Mouse (Mus musculus) mesoderm, embryonic 11.5 days (tissue): ENCODE results near the gene Dtymk.
"Not testable (repeated sequence)": the region's sequence is repeated elsewhere in the genome, so short reads cannot be mapped to it uniquely, and the experiment has no call there.

Source experiments
- DNase-seq: peaks from one replicate; pipeline ENCODE4 v3.0.0-alpha.2; 2012; ENCODE audit warnings: low read depth, low spot score

The Dtymk gene

DNA sequence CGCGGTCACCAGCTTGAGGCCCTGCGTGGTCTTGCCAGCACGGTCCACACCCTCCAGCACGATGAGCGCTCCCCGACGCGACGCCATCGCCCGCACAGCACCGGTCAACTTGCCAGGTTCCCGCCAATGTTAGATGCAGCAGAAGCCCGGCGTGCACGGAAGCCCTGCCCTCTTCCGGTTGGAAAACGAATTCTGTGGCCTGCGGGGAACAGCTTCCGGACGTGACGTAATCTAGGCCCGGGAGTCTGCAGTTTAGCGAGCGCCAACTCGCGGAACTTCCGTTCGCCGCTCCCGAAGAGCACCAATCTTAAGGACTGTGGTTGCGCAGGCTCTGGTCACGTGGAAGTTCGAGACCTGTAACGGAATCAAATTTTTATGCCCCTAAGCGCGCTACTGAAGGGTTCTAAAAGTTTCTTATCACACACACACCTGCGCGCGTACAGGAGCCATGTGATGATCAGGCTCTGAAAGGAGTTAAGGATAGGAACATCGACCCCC, at the start of gene Dtymk:
Dtymk (minus strand) TSS at position 194 of the 498 bp plus-strand sequence.
- peak; percentile 96 for DNase-seq

DNA sequence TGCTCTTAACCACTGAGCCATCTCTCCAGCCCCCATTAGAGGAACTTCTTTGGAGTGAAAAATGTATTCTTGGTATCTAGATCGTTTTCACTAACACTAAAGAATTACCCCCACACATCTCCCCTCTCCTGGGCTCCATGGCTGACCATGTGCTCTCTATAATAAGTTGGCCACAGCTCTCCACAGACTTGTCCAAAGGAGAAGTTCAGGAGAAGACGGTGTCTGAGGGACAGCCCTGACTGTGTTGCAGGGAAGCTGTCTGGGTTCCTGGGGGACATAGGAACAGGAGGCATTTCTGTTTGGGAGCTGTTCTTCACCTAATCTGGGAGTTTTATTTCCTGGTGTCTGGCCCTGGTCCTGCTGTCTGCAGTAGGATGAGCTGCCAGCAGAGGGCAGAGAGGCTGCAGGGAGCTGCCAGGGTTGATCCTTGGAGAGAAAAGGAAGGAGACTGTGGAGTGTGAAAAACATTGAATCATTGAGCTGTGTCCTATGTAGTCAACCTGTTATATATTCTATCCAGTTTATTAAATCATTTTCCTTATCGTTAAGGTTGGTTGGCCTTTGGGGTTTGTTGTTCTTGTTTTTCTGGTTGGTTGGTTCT, 44.1 kb upstream of the Dtymk start:
- not testable (repeated sequence) for DNase-seq

DNA sequence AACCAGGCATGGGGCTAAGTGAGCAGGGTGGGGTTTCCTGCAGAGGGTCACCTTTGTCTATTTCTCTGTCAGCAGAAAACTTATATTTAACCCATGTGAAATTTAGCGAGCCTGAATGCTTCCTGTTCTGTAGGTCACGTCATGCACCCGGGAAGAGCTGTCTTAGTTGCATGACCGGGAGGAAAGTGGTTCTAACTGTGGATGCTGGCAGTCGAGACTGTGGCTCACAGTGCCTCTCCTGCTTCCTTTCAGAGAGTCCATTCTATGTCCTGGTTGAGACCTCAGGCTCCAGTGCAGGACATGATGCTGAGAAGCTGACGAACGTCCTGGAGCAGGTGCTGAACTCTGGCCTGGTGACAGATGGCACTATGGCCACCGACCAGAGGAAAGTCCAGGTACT, 36.8 kb upstream of the Dtymk start:
- not testable (repeated sequence) for DNase-seq

DNA sequence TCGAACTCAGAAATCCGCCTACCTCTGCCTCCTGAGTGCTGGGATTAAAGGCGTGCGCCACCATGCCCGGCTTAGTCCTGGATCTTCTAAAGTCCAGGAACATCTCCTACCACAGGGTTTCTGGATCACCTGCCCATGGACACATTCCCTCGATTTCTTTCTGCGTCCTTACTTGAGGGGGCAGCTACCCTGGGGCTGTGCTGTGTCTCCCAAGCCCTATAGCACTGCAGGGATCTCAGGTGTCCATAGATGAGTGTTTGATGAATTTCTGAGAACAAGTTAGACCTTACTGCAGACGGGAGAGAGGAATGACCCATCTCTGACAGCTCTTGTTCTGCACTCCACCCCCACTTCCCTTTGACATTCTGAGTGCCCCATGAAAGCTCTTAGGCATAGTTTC, 35.6 kb upstream of the Dtymk start:
- DNase-seq = no peak

DNA sequence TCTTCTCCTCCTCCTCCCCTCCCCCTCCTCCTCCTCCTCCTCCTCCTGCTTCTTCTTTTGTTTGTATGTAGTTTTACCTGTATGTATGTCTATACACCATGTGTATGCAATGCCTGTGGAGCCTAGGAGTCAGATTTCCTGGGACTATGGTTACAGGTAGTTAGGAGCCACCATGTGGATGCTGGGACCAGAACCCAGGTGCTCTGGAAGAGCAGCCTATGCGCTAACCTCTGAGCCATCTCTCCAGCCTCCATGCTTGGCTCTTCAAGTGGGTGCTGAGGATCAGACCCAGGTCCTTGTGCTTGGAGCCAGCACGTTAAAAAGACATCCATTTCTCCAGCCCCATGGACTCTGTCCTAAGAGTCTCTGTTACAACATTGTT, 34.8 kb upstream of the Dtymk start:
- no peak for DNase-seq

DNA sequence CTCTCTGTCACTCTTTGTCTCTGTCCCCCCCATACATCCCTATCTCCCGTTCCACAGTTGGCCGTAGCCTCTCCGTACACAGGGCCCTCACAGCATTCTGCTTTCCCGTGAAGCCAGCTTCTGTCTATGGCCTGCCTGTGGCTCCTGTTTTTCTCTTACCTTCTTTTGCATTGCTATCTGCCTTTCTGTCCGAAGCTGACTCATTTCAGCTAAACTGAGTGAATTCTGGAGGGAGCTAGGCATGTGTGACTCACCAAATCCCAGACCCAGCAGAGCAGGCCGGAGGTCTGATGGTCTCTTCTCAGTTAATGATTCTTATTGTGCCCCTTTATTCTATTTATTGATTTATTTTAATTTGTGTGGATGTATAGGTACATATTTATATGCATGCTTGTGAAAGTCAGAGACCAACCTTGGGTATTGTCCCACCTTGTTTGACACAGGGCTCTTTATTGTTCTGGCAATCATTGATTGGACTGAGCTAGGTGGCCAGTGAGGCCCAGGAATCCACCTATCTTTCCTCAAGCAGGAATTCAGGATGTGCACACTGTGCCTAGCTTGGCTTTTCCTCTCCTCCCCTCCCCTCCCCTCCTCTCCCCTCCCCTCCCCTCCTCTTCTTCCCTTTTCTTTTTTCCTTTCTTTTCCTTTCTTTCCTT, 34.3 kb upstream of the Dtymk start:
- no peak for DNase-seq

DNA sequence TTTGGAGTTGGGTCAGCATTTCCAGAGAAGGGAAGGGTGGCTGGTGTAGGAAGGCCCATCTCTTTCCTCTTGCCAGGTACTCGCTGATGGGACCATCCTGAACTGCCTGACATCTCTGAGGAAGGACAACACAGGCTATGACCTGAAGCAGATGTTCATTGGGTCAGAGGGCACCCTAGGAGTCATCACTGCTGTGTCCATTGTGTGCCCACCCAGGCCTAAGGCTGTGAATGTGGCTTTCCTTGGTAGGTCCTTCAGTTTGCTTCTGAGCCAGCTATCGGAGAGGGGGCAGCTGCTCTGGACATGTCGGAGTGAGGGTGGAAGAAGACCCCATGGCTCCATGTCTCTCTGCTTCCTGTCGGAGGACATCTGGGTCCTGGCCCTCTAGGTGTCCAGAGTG, 33.5 kb upstream of the Dtymk start:
- no peak for DNase-seq

DNA sequence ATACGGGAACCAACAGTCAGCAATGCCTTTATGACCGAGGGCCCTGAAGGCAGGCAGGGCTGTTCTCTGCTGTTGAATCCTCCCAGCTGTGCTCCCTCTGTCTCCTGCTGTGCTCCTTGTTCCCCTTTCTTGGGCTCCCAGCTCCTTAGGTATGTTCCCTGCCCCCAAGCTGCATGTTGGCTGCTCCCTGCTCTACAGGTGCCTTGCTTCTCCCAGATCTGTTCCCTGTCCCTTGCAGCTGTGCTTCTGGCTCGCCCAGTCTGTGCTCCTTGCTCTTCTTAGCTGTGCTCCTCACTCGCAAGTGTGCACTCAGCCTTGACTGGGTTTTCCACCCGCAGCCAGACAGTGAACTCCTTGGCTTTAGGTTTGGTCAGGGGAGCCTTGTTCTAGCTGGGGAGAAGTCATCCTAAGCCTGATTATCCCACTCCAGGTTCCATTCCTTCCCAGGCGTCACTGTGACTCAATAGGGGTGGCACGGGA, 33.0 kb upstream of the Dtymk start:
- DNase-seq = no peak

DNA sequence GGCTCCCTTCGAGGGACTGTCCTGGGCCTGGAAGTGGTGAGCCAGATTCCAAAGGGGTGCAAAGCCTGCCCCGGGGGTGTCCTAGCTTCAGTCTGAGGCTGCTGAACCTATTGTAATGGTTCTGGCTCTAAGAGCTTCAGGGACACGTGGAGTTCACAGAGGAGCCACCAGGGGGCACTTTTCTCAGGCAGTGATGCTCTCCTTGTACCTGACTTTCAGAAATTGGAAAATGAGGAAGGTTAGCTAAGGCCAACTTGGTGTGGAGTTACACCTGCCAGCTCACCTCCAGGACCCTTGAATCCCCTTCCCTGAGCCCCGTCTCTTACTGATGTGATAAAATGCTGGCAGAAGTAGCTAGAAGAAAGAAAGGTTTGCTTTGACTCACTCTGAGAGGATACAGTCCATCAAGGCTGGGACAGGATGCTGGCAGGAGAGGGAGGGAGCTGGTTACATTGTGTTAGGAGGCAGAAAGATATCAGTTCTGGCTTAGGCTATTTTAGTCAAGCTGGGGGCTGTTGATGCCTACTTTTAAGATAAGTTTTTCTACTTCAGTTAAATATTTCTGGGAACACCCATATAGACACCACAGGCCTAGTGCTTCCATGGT, 31.1 kb upstream of the Dtymk start:
- not testable (repeated sequence) for DNase-seq

DNA sequence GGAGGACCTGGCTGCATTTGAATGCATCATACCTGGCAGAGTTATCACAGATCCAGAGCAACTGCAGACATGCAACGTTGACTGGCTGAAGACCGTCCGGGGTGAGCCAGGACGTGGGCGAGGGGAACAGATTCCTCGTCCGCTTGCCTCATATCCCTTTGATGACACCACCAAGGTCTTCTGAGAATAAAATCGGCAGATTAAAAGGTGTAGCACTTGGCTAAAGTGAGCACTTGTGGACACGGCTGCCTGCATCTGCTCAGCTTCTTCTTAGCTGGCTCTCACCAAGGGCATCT, 24.8 kb upstream of the Dtymk start:
- DNase-seq = no peak

DNA sequence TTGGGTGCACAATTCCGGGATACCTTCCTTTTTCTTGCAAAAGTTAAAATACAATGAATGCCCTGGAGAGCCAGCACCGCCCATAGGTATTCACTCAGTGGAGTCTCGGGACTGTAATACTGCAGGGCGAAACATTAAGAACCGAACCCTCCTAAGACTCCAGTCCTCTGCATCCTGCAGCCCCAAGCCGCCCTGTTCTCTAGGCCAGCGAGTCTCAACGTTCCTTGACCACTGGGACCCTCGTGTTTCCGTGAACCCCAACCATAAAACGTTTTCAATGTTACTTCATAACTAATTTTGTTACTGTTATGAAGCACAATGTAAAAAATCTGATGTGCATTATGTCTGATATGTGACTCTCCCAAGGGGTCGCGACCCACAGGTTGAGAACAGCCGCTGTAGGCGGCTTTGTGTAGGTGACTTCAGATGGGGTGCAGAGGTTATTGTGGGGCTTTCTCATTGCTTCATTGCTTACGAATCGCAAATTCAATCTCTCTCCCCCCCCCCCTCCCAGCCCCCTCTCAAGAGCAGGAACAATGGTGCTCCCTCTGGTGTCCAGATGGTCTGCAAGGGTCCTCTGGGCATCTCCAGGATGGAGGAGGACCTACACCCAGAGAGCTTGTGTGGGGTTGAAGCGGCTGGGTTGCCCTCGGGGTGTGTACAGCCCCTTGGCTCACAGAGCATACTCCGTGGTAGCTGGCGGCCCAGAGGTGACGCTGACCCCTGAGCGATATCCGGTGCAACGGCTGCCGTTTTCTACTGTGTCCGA, 24.2 kb upstream of the Dtymk start:
- DNase-seq = no peak

DNA sequence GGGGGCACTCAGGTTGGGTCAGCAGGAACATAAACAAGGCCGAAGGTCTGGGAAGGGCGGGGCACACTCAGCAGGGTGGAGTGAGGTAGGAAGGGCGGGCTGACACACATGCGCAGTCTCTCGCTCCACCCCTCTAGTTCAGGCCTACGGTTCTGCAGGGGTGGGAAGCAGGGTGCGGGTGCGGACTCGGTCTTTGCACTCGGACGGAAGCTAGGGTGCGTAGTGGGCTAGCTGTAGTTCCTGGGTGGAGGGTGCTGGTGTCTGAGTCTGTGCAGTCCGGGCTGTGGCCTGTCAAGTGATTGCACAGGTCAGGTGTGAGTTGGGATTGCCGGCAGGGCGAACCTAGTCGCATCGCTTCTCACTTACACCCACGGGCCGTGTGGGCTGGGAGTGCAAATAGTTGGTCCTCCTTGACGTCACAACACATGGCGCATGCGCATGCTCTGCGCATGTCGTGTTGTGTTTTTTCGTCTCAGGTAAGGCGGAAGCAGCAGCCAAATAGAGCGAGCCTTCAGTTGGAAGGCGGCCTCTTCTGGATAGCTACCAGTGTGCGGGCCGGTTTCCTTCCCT, 23.5 kb upstream of the Dtymk start:
- DNase-seq = peak; percentile 97

DNA sequence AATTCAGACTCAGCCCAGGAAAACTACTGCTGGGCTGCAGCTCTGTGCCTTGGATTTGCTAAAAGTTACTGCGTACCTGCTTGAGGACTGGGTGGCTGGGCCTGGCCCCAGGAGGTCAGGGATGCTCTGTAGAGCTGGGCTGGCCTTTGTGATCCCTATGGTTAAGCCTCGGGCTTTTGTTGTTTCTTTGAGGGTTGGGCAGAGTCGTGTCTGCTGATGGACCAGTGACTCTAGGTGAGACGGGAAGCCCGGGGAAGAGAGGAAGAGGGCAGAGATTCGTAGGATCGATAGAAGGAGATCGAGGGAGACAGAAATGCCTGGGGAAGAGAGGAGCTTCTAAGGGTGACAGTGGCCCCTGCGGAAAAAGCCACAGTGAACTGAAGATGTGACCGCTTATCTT, 22.9 kb upstream of the Dtymk start, which contains the start of gene D2hgdh:
D2hgdh (plus strand) TSS at position 301 of the 400 bp plus-strand sequence.
- DNase-seq = no peak

DNA sequence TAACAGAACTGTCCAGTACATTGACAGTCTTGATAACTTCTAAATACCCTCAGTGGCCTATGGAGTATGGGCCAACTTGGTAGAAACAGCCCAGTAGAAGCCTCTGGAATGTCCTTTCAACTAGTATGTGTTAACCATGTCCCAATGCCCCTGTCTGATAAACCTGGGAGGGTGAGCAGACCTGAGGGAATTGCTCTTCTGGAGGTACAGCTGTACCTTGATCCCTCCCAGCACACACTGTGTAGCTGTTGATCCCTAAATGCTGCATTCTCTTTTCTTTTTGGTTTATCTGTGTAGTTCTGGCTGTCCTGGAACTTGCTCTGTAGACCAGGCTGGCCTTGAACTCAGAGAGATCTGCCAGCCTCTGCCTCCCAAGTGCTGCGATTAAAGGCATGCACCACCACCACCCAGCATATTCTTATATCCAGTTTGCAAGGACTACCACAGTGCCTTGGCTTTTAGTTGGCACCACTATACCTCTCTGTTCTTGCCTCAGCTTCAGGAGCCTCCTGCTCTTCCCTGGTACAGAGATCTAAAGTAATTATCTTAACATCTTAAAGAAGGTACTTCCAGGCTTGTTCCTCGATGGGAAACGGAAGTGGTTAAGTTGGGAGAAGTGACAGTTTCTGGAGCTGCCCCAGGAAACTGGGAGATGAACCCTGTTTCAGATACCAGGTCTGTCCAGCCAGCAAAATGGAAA, 22.2 kb upstream of the Dtymk start:
- no peak for DNase-seq

DNA sequence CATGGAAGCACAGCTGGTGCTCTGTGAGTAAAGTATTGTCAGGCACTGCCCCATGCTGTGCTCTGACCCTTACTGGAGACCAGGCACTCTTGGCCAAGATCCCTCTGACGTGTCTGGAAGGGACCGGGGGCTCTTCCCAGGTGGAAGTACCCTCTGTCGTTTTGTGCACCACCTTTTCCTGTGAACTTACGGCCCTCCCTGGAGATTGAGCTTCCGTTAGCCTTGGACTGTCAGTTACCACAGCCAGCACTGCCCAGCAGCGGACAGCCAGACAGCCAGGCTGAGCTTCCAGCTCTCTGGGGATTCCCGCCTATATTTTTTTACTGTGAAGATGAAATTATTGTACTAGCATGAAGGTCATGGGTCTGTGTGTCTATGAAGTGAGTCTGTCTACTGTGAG, 17.0 kb upstream of the Dtymk start:
- no peak for DNase-seq

DNA sequence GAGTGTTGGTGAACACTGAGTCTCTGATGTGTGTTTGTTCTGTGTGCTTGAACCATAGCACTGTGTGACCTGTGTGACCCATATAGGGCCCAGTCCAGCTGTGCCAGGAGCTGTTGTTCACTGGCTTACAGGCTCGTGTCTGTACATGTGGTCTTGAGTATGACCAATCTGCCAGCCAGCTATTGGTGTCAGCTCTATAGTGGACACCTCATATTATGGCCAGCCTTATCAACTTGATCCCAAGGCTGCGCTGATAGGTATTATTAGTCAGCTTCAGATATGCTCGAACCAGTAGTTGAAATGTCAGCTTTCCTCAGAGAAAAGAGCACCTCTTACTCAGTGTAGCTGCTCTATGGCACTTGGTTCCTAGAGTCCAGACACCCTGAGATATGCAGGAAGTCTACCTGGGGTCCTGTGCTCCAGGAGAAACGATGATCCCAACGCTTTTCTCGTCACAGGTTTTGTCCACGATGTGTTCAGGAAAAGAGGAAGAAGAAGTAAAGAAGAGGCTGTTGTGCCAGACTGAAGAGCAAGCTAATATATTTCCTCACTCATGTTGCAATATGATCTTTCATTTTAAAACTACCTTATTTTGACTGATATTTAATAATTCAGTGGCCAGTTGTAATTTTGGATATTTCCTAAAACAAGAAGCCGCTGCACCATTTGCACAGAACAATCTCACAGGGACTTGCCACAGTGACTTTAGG, 16.2 kb upstream of the Dtymk start:
- no peak for DNase-seq

DNA sequence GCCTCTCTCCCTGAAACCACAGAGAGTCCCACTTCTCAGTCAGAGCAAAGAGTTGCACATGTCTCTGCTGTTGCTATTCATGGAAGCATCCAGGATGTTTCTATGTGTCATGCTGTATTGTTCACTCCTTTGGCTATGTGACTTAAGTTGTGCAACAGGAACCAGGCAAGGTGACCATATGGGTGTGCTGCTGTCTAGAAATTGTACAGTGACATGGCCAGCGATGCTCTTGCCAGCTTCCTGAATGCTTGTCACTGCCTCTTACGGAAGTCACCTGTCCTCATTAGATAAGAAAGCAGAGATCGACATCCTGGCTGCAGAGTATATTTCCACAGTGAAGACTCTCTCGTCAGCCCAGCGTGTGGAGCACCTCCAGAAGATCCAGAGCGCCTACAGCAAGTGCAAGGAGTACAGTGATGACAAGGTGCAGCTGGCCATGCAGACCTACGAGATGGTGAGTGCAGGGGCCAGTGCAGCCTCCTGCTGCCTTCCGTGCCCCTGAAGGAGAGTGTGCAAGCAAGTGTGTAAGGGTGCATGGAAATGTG, 9.8 kb upstream of the Dtymk start:
- no peak for DNase-seq

DNA sequence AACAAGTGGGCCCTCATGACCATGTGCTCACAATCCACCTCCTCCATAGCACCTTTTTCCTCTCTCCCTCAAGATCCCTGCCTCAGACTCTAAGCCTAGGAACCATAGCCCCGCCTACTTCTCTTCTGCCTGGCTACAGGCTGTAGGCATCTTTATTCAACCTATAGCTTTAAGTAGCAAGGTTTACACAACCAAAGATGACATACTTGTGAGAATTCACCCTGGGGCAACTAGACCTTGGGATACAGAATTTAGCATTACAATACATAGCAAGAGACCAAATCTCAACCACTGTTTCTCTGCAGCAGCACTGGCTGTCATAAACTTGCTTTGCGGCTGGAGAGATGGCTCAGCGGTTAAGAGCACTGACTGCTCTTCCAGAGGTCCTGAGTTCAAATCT, 8.3 kb upstream of the Dtymk start:
- no peak for DNase-seq

DNA sequence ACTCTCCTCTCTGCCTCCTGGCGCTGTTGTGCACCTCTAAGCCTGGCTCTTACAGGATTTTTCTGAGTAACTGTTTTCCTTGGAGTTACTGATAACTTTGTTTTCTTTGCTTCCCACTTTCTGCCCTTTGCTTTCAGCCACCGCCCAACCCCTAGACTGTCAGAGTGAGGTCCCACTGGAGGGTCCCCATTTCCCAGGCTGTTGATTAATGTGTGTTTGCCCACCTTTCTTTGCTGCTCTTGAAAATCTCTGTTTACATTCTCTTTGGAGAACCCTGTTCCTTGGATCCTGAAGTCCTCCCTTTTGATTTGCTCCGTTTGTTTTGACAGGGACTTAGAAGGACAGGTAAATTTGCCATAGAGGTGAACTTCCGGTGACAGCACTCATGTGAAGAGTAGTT, 7.1 kb upstream of the Dtymk start:
- DNase-seq = no peak

DNA sequence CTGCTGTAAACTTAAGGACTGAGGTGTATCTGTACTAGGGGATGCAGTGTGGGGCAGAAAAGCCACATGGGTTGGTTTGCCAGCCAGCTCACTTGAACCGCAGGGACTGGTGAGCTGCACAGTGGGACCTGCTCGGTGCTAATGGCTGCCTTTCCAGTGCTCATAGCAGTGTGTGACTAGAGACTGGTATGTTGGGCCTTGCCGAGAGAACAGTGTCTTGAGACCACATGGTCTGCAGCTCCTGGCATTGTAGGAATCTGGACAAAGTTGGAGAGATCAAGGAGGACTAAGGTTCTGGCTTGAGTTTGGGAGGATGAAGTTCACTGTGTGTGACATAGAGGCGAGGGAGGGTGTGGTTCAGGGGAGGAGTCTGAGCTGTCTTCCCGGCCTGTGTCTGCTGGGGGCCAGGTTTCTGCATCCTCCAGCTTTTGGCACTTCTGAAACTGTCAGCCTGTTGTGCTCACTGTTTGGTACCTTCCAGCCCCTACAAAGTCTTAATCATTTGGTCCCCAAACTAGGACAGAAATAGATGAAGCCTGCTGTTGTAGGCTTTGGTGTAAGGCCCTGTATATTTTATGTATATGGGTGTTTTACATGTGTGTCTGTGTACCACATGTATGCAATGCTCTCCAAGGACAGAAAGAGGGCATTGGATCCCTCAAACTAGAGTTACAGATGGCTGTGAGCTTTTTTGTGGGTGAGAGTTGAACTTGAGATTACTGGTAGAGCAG, 3.7 kb upstream of the Dtymk start:
- no peak for DNase-seq
